Mouse (Mus musculus) heart, embryonic 16.5 days (tissue): Measurements from ENCODE around the gene Iqsec1. TPM values are rescaled to one million over a fixed set of nuclear protein-coding genes. Genes with fewer than 3 reads are reported as not detected.
A peak's percentile ranks its signal among the peaks of the same experiment; 100 is the strongest.

Experiments used
- ATAC-seq: fragments of 200-750 bp; cut with Nextera tagmentation; replicated peaks from 2 replicates; pipeline ENCODE4 v1.8.0; 2017; ENCODE audit warnings: moderate number of reproducible peaks; ENCODE audit not compliant: insufficient read depth, low FRiP score; ENCODE audit errors: extremely low read depth
- H3K27ac ChIP-seq: fragments of 300-500 bp; sonication (generic); 2 replicates; pipeline ENCODE4 v1.5.1; 2014; ENCODE audit warnings: mild to moderate bottlenecking, low read length, control low read depth, moderate library complexity
- H3K27me3 ChIP-seq: fragments of 300-500 bp; sonication (generic); 2 replicates; pipeline ENCODE4 v1.6.1; 2014; ENCODE audit warnings: low read length, mixed read lengths; ENCODE audit not compliant: control insufficient read depth, insufficient read depth
- H3K36me3 ChIP-seq: fragments of 300-500 bp; sonication (generic); 2 replicates; pipeline ENCODE4 v1.6.1; 2014; ENCODE audit not compliant: control insufficient read depth, insufficient read depth
- H3K4me1 ChIP-seq: fragments of 300-500 bp; sonication (generic); 2 replicates; pipeline ENCODE4 v1.6.1; 2014; ENCODE audit warnings: low read length, mixed read lengths; ENCODE audit not compliant: control insufficient read depth, insufficient read depth
- H3K4me2 ChIP-seq: fragments of 300-500 bp; sonication (generic); 2 replicates; pipeline ENCODE4 v1.6.1; 2014; ENCODE audit warnings: low read depth, mild to moderate bottlenecking, control low read depth, low read length
- H3K4me3 ChIP-seq: fragments of 300-500 bp; sonication (generic); 2 replicates; pipeline ENCODE4 v1.5.1; 2014; ENCODE audit warnings: mild to moderate bottlenecking, control low read depth, low read length
- H3K9ac ChIP-seq: fragments of 300-500 bp; sonication (generic); 2 replicates; pipeline ENCODE4 v1.6.1; 2014; ENCODE audit warnings: low read length, control low read depth
- H3K9me3 ChIP-seq: fragments of 300-500 bp; sonication (generic); replicated peaks from 2 replicates; pipeline ENCODE4 v1.6.1; 2016; ENCODE audit warnings: low read length; ENCODE audit not compliant: control insufficient read depth
- WGBS: fragments of 180-500 bp; shearing (Covaris S2); extraction: QIAGEN DNeasy Blood & Tissue Kit; methylation state at CpG from one replicate; pipeline ENCODE4 v1.1.7; 2014; 5-methylcytosine and 5-hydroxymethylcytosine counted together
- polyA plus RNA-seq: library from polyadenylated mRNA; unstranded; fragments of >200 nt; fragmentation: Nextera tagmentation; extraction: Ambion mirVana; gene quantifications from 2 replicates; pipeline ENCODE4 v1.2.1, GENCODE M21; 2015

The Iqsec1 gene
- polyA plus RNA-seq, 1 experiment from 2014 or later: 13.7 TPM

DNA sequence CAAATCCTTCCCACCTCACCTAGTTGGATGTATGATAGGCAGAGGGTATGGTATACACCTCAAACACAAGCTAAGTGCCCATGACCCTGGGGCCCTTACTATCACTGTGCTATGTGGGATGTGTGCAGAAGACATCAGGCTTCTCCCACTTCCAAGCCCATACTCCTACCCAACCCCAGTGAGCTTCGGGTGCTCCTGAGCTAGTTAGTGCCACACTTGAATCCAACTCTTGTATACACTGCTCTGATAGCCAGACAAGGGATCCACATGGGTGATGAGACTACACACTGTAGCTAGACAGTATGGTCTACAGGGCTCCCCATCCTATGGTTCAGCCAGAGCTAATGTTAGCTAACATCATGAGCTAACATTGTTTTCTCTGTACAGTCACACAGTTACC lies 102.9 kb downstream of the Iqsec1 start:
- H3K4me3 ChIP-seq: no peak overlapping the region
- H3K9ac ChIP-seq: no peak overlapping the region
- ATAC-seq: no peak
- no peaks in the 10 kb centered on the region for H3K36me3 ChIP-seq
- H3K27me3 ChIP-seq: no peaks in the 10 kb centered on the region
- 93% methylated on average over 1 of the region's 1 CpGs for WGBS
- H3K4me2 ChIP-seq: no peak overlapping the region
- no peaks in the 10 kb centered on the region for H3K9me3 ChIP-seq
- H3K27ac ChIP-seq: no peak overlapping the region
- H3K4me1 ChIP-seq: peaks cover 23% of the 10 kb centered on the region

DNA sequence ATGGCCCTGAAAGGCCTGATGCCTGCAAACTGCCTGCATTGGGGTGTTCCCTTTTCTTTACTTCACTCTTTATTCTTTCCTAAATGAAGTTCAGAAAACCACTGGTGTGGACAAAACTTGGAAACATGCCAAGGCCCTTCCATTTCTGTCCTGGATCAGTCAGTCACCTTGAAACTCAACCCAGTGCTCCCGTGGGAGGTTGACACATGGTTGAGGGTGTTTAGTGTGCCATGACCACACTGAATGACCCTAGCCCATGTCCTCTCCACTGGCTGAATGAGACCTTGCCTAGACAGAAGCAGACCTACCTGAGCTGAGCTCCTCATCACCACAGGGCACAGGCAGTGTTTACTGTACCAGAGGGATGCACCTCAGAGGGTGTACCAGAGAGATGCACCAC lies 103.9 kb downstream of the Iqsec1 start:
- no peak overlapping the region for H3K27ac ChIP-seq
- H3K9me3 ChIP-seq: no peaks in the 10 kb centered on the region
- ATAC-seq: no peak
- H3K4me1 ChIP-seq: peaks cover 31% of the 10 kb centered on the region
- no peak overlapping the region for H3K4me2 ChIP-seq
- H3K4me3 ChIP-seq: no peak overlapping the region
- no peaks in the 10 kb centered on the region for H3K36me3 ChIP-seq
- no peak overlapping the region for H3K9ac ChIP-seq
- 22% methylated on average over 1 of the region's 1 CpGs for WGBS
- H3K27me3 ChIP-seq: no peaks in the 10 kb centered on the region

DNA sequence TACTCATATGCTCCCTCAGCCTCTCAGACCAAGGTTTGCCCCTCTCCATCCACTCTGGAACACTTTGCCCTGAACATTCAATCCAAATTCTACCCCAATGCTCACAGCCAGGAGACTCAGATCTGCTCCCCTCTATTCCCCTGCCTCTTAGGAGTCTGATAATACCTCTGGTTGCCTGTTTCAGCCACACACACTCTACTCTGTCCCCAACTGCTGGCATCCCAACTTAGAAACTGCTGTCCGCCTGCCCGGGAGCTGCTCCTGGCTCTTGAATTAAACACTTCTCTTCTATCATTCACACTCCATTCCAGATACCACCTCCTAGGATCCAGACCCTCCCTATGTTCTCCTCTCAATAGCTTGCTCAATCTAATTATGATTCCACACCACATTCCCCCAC lies 107.5 kb downstream of the Iqsec1 start:
- Histone ChIP-seq H3K27ac (peak overlapping the region; percentile 24), H3K9ac (no peak overlapping the region), H3K9me3 (no peaks in the 10 kb centered on the region), H3K4me1 (peaks cover 29% of the 10 kb centered on the region), H3K27me3 (no peaks in the 10 kb centered on the region), H3K4me2 (0 out of 2 replicates have a peak overlapping the region, but pooled peaks have one; percentile 16), H3K4me3 (no peak overlapping the region), H3K36me3 (no peaks in the 10 kb centered on the region)
- peak; percentile 71 for ATAC-seq
- 42% methylated on average over 2 of the region's 2 CpGs for WGBS

DNA sequence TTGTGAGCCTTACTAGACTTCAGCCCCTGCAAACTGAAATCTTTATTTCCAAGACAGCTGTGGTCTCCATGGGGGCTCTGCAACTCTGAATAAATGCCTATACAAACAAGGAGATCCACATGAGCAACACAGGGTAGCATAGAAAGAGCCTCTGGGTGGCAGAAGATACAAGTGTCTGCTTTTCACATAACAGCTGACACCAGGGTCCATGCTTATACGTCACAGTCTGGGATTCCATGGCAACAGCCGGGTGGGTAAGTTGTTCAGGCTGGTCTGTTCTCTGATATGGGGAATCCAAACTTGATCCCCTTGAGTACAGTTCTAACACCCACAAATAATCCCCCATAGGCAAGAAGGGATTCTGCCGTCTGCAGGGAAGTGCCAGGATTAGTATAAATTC lies 108.1 kb downstream of the Iqsec1 start:
- Histone ChIP-seq H3K4me1 (peaks cover 29% of the 10 kb centered on the region), H3K9me3 (no peaks in the 10 kb centered on the region), H3K27me3 (no peaks in the 10 kb centered on the region), H3K36me3 (no peaks in the 10 kb centered on the region), H3K27ac (peak overlapping the region; percentile 24), H3K9ac (no peak overlapping the region), H3K4me2 (no peak overlapping the region), H3K4me3 (no peak overlapping the region)
- 0 out of 2 replicates have a peak, but pooled peaks have one; percentile 37 for ATAC-seq
- WGBS: 26% methylated on average over 3 of the region's 3 CpGs

DNA sequence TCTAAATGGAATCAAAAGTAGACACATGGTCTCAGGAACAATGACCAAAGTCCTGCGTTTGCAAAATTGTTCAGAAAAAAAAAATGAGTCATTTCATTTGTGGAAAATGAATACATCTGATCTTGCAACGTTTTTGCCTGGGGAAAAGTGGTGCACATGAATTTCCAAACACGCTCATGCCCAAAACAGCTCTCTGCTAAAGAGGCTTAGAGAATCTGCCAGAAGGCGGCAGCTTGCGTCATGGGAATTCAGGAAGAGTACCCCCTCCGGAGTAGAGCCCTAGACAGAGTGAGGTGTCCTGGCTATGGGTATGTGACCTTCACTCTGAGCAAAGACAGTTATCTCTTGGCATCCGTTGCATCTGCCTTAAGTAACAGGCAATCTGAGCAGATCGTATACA lies 116.9 kb downstream of the Iqsec1 start:
- Histone ChIP-seq H3K36me3 (no peaks in the 10 kb centered on the region), H3K4me3 (no peak overlapping the region), H3K27ac (no peak overlapping the region), H3K9ac (no peak overlapping the region), H3K4me1 (0 out of 2 replicates have a peak, but pooled peaks cover 3% of the 10 kb centered on the region), H3K27me3 (no peaks in the 10 kb centered on the region), H3K4me2 (no peak overlapping the region), H3K9me3 (no peaks in the 10 kb centered on the region)
- no peak for ATAC-seq
- 57% methylated on average over 8 of the region's 8 CpGs for WGBS

DNA sequence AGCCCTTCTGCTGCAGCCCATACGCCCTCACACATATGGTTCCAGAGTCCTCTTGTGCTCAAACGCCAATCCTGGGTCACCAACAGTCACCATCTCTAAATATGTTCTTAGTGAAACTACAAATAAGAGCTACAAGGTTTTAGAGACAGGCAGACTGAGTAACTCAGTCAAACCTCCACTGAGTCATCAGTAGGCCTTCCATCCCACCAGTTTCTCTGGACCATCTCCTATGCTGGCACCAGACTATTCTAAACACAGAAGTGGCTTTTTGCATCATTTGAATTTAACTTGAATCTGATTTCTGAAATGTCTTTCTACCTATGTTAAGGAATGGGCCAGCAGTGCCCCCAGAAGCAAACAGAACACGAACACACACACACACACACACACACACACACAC lies 120.5 kb downstream of the Iqsec1 start:
- Histone ChIP-seq H3K27ac (no peak overlapping the region), H3K9ac (no peak overlapping the region), H3K27me3 (no peaks in the 10 kb centered on the region), H3K9me3 (no peaks in the 10 kb centered on the region), H3K36me3 (no peaks in the 10 kb centered on the region), H3K4me3 (no peak overlapping the region), H3K4me1 (0 out of 2 replicates have a peak, but pooled peaks cover 3% of the 10 kb centered on the region), H3K4me2 (no peak overlapping the region)
- WGBS: 69% methylated on average over 3 of the region's 3 CpGs
- no peak for ATAC-seq

DNA sequence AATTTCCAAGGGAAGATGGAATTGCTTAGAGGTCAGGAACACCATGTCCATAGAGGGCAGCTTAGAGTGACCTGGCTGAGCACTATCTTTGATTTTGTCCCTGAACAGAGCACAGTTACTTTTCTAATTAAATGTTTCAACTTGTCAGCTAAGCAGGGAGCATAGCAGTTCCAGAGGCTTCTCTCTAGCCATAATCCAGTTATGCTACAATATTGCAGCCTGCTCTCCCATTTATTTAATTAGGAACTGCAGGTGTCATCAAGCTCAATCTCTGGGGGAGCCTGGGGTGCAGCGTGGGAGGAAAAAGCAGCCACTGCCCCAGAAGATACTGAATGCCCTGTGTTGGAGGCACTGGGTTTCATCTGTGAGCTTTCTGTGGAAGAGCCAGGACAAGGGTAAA lies 127.1 kb downstream of the Iqsec1 start:
- Histone ChIP-seq H3K9ac (no peak overlapping the region), H3K9me3 (peaks cover 6% of the 10 kb centered on the region), H3K27ac (0 out of 2 replicates have a peak overlapping the region, but pooled peaks have one; percentile 15), H3K36me3 (no peaks in the 10 kb centered on the region), H3K4me3 (no peak overlapping the region), H3K4me1 (0 out of 2 replicates have a peak, but pooled peaks cover 6% of the 10 kb centered on the region), H3K4me2 (no peak overlapping the region), H3K27me3 (no peaks in the 10 kb centered on the region)
- 89% methylated on average over 1 of the region's 1 CpGs for WGBS
- ATAC-seq: no peak

DNA sequence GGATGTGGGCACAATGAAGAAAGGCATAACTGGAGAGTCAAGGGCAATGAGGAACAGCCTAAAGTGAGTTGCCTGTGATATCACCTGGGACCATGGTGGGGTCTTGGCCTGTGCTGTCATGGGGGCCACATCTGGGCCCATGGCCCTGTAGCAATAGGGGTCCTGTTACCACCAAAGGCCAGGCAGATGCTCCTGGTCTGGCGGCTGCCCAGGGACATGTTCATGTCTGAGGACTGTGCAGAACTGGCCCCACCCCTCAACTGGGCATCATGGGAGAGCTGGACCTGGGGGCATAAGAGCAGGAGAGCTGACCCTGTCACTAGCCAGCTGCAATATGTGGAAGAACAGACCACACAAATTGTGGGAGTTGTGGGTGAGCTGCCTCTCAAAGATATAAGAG lies 130.6 kb downstream of the Iqsec1 start:
- Histone ChIP-seq H3K9ac (no peak overlapping the region), H3K27ac (no peak overlapping the region), H3K4me3 (no peak overlapping the region), H3K4me2 (no peak overlapping the region), H3K9me3 (peaks cover 6% of the 10 kb centered on the region), H3K27me3 (no peaks in the 10 kb centered on the region), H3K36me3 (no peaks in the 10 kb centered on the region), H3K4me1 (0 out of 2 replicates have a peak, but pooled peaks cover 4% of the 10 kb centered on the region)
- 75% methylated on average over 1 of the region's 1 CpGs for WGBS
- ATAC-seq: no peak

DNA sequence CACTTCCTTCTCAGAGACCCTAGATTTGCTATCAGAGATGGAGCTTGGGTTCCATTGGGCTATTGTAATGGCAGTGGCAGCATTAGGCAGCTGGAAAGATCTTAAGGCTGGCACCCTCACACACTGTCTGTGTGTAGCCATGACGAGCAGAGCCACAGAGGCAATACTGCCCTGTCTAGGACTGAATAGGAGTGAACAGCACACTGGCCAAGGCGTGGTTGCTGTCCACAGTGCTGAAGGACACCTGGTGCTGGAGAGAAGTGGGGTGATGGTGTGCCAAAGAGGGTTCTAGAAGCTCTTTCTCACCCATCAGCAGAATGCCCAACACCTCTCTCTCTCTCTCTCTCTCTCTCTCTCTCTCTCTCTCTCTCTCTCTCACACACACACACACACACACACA lies 136.1 kb downstream of the Iqsec1 start:
- peaks cover 3% of the 10 kb centered on the region; the same call in 1 of the 2 replicates for H3K4me1 ChIP-seq
- no peaks in the 10 kb centered on the region for H3K9me3 ChIP-seq
- H3K4me3 ChIP-seq: no peak overlapping the region
- H3K27me3 ChIP-seq: no peaks in the 10 kb centered on the region
- H3K4me2 ChIP-seq: no peak overlapping the region
- ATAC-seq: no peak
- H3K27ac ChIP-seq: no peak overlapping the region
- 15% methylated on average over 2 of the region's 2 CpGs for WGBS
- no peak overlapping the region for H3K9ac ChIP-seq
- no peaks in the 10 kb centered on the region for H3K36me3 ChIP-seq
